Mouse (Mus musculus) liver, embryonic 16.5 days (tissue): ENCODE measurements at regions not wholly inside any gene's neighbourhood (a gene's known extent, or its start where the extent isn't known, plus 50 kb on each side); places are given as distances from the start of the nearest gene placed in this dataset.

Experiments used
- ATAC-seq: fragments of 200-750 bp; cut with Nextera tagmentation; 2 replicates; pipeline ENCODE4 v1.8.0; 2017; ENCODE audit warnings: low read depth, mild to moderate bottlenecking, moderate number of reproducible peaks, moderate library complexity
- H3K27ac ChIP-seq: fragments of 300-500 bp; sonication (generic); 2 replicates; pipeline ENCODE4 v1.5.1; 2014; ENCODE audit warnings: mild to moderate bottlenecking, low read length
- H3K27me3 ChIP-seq: fragments of 300-500 bp; sonication (generic); 2 replicates; pipeline ENCODE4 v1.6.1; 2014; ENCODE audit warnings: low read depth, low read length, mixed read lengths; ENCODE audit not compliant: control insufficient read depth, insufficient read depth
- H3K36me3 ChIP-seq: fragments of 300-500 bp; sonication (generic); 2 replicates; pipeline ENCODE4 v1.6.1; 2014; ENCODE audit warnings: mild to moderate bottlenecking; ENCODE audit not compliant: control insufficient read depth, insufficient read depth
- H3K4me1 ChIP-seq: fragments of 300-500 bp; sonication (generic); 2 replicates; pipeline ENCODE4 v1.6.1; 2014; ENCODE audit warnings: low read depth, low read length, mixed read lengths; ENCODE audit not compliant: control insufficient read depth
- H3K4me2 ChIP-seq: fragments of 300-500 bp; sonication (generic); 2 replicates; pipeline ENCODE4 v1.6.1; 2014; ENCODE audit warnings: low read depth, low read length, mixed read lengths
- H3K4me3 ChIP-seq: fragments of 300-500 bp; sonication (generic); 2 replicates; pipeline ENCODE4 v1.5.1; 2014; ENCODE audit warnings: low read depth, mild to moderate bottlenecking, low read length
- H3K9ac ChIP-seq: fragments of 300-500 bp; sonication (generic); 2 replicates; pipeline ENCODE4 v1.6.1; 2014; ENCODE audit warnings: low read depth, low read length
- H3K9me3 ChIP-seq: fragments of 300-500 bp; sonication (generic); replicated peaks from 2 replicates; pipeline ENCODE4 v1.6.1; 2016; ENCODE audit warnings: low read length; ENCODE audit not compliant: control insufficient read depth
- WGBS: fragments of 180-500 bp; shearing (Covaris S2); extraction: QIAGEN DNeasy Blood & Tissue Kit; methylation state at CpG from one replicate; pipeline ENCODE4 v1.1.7; 2014; ENCODE audit not compliant: insufficient replicate concordance; 5-methylcytosine and 5-hydroxymethylcytosine counted together

DNA sequence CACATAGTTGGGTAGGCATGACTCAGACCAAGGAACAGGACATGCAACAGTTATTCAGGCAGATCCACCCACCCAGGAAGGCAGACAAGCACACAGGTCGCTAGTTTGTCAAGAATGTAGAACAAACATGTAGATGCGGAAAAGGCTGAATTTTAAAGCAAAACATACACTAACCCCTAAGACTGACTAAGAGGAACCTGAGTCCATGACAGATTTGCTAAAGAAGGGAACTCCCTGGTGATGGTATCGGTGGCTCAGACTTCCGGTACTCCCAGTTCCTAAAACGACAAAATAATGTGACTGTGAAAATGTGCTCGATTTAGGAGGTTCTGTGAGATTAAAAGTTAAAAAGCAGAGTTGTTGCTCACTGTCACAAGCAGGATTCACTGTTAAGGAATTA is 340.0 kb upstream of the Cited2 start:
- Histone ChIP-seq H3K9ac (no peak overlapping the region), H3K27ac (no peak overlapping the region), H3K36me3 (no peaks in the 10 kb centered on the region), H3K27me3 (no peaks in the 10 kb centered on the region), H3K4me3 (no peak overlapping the region), H3K9me3 (no peaks in the 10 kb centered on the region), H3K4me1 (no peaks in the 10 kb centered on the region), H3K4me2 (no peak overlapping the region)
- WGBS = 56% methylated on average over 6 of the region's 6 CpGs
- no peak for ATAC-seq

DNA sequence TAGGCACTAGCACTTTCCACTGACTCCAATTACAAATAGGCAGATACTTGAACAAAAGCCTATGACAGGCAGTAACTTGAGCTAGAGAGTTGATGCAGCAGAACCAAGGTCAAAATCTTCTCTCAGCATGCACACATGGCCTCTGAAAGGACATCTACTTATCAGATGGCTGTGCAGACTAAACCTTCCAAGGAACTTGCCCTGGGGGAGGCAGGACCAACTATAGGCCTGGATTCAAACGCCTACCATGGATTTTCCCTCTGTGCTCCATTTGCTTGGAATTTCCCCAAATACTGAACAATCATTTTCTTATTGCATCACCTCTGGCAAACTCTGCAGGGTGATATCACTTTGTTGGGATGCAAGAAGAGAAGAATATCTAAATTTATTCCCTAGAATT is 337.8 kb upstream of the Cited2 start:
- Histone ChIP-seq H3K4me3 (no peak overlapping the region), H3K9ac (no peak overlapping the region), H3K36me3 (no peaks in the 10 kb centered on the region), H3K4me1 (no peaks in the 10 kb centered on the region), H3K27me3 (no peaks in the 10 kb centered on the region), H3K27ac (no peak overlapping the region), H3K9me3 (no peaks in the 10 kb centered on the region), H3K4me2 (no peak overlapping the region)
- WGBS = 50% methylated on average over 1 of the region's 1 CpGs
- ATAC-seq = no peak

DNA sequence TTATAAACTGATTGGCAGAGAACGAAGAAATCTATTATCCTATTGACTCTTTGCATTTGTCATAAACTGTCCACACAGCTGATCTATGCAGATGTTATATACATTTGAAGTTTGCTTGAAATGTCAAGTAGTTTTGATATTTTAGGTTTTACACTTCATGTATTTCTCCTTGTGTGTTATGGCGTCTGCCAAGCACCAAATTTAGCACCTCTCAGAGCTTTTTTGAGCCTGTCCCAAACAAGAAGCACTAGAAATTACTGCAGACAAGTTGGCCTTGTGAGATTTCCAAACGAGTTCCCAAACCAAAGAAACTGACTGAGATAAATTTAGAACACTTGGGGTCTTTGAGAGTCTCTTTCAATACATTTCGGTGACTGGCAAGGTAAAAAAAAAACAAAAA is 335.7 kb upstream of the Cited2 start:
- no peaks in the 10 kb centered on the region for H3K36me3 ChIP-seq
- 58% methylated on average over 4 of the region's 4 CpGs for WGBS
- no peak overlapping the region for H3K4me2 ChIP-seq
- H3K9me3 ChIP-seq = no peaks in the 10 kb centered on the region
- H3K27ac ChIP-seq = no peak overlapping the region
- H3K27me3 ChIP-seq = no peaks in the 10 kb centered on the region
- no peak overlapping the region for H3K4me3 ChIP-seq
- no peak overlapping the region for H3K9ac ChIP-seq
- H3K4me1 ChIP-seq = no peaks in the 10 kb centered on the region
- ATAC-seq = no peak

DNA sequence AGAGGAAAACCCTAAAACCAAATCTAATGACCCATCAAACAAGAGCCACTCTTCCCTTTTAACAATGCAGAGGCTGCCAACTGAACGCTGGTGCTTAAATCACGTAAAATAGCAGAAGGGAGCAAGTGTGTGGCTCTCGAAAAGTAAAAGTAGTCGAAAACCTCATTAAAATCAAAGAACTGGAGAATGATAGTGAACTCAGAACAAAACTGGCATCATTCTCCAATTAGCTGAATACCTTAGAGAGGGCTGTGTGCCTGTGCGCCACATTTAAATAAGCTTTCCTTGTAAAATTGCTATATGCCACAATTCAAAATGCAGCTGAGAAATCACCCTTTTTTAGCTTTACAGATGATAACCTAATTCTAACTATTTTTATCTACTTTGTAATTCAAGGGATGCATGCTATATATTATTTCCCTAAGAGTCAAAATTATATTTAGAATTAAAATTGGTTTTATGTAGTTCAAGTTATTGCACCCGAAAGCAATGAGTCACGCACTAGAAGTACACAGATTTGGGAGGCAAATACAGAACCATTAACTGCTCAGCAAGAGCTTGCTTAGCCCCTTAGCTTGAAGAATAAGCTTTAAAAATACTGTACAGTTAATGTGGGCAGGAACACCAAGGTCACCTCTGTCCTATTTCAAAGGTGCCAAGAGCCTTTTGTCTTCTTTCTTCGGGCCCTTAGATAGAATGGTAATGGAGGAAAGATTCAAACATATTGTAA is 327.4 kb upstream of the Cited2 start:
- Histone ChIP-seq H3K4me1 (no peaks in the 10 kb centered on the region), H3K4me3 (no peak overlapping the region), H3K36me3 (no peaks in the 10 kb centered on the region), H3K27me3 (no peaks in the 10 kb centered on the region), H3K9ac (no peak overlapping the region), H3K9me3 (no peaks in the 10 kb centered on the region), H3K4me2 (no peak overlapping the region), H3K27ac (no peak overlapping the region)
- 70% methylated on average over 8 of the region's 8 CpGs for WGBS
- ATAC-seq = no peak

DNA sequence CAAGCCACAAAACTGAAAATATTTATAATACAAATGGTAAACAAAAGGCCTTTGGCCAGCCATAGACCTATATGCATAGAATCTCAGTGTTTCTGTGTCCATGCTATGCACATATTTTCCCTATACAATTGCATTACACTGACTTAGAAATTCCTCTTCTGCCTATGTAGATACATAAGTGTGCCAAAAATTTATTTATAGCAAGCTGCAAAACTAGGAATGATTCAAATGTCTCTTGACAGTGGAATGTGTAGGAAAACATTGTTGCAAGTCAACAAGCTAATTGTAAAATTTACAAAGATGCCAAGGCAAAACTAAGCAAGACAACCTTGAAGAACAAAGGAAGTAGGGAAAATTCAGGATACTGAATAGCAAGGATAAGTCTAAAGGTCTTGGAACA is 319.1 kb upstream of the Cited2 start:
- ATAC-seq = no peak
- no peak overlapping the region for H3K27ac ChIP-seq

DNA sequence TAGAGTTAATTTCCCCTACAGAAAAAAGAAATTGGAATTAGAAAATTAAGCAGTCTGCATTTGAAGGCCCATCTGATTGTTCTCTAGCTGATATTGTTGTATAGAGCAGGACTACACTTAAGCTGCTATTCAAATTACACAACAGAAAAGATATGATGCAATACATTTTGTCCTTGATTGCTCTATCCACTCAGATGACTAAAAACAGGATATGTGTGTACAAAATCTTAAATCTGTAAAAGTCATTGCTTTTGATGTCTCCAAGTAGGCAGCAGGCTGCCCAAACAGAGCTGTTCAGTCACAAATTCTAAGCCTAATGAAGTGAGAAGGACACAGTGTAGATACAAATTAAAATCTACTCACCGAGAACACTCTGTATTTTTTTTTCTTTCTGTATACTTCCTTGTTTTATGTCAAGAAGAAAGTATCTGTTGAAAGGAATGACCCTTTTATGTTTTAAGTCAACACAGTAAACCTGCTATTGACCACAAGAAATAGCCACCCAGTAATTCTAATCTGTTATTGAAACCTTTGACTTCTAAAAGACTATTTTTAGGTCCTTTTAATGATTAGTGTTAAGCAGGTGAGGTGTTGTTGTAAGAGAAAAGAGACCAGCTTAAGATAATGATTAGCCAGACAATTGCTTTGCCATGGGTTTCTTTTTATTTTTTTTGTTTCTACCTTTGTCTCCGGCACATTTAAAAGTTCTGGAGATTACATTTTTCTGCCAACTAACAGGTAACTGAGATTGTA is 315.0 kb upstream of the Cited2 start:
- no peaks in the 10 kb centered on the region for H3K9me3 ChIP-seq
- H3K4me3 ChIP-seq = no peak overlapping the region
- H3K27me3 ChIP-seq = no peaks in the 10 kb centered on the region
- H3K4me1 ChIP-seq = no peaks in the 10 kb centered on the region
- H3K36me3 ChIP-seq = no peaks in the 10 kb centered on the region
- H3K27ac ChIP-seq = no peak overlapping the region
- H3K9ac ChIP-seq = no peak overlapping the region
- no peak overlapping the region for H3K4me2 ChIP-seq
- WGBS = 56% methylated on average over 2 of the region's 2 CpGs
- no peak for ATAC-seq

More for the DNA sequence above, 319.1 kb upstream of the Cited2 start:
- H3K4me2 ChIP-seq = no peak overlapping the region
- no peaks in the 10 kb centered on the region for H3K36me3 ChIP-seq
- H3K9me3 ChIP-seq = no peaks in the 10 kb centered on the region
- H3K27me3 ChIP-seq = no peaks in the 10 kb centered on the region
- H3K4me1 ChIP-seq = no peaks in the 10 kb centered on the region
- no peak overlapping the region for H3K9ac ChIP-seq
- H3K4me3 ChIP-seq = no peak overlapping the region

DNA sequence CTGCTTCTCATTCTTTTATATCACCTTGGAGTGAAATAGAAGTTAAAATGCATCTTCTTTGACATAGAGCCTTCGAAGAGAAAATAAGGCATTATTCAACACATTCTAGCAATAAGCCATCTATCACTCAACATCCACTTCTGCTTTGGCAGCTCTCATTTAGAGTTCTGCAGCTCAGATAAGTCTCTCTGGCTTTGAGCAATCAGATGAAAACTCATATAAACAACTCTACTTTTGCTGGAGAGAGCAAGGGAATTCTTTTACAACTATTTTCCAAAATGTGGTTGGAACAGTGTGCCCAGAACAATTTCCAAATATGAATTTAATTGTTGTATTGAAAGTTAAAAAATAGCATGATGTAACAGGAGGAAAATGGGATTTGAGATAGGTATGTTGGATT is 314.2 kb upstream of the Cited2 start:
- Histone ChIP-seq H3K4me2 (no peak overlapping the region), H3K4me1 (no peaks in the 10 kb centered on the region), H3K27me3 (no peaks in the 10 kb centered on the region), H3K4me3 (no peak overlapping the region), H3K36me3 (no peaks in the 10 kb centered on the region), H3K27ac (no peak overlapping the region), H3K9me3 (no peaks in the 10 kb centered on the region), H3K9ac (no peak overlapping the region)
- WGBS = 56% methylated on average over 1 of the region's 1 CpGs
- no peak for ATAC-seq

DNA sequence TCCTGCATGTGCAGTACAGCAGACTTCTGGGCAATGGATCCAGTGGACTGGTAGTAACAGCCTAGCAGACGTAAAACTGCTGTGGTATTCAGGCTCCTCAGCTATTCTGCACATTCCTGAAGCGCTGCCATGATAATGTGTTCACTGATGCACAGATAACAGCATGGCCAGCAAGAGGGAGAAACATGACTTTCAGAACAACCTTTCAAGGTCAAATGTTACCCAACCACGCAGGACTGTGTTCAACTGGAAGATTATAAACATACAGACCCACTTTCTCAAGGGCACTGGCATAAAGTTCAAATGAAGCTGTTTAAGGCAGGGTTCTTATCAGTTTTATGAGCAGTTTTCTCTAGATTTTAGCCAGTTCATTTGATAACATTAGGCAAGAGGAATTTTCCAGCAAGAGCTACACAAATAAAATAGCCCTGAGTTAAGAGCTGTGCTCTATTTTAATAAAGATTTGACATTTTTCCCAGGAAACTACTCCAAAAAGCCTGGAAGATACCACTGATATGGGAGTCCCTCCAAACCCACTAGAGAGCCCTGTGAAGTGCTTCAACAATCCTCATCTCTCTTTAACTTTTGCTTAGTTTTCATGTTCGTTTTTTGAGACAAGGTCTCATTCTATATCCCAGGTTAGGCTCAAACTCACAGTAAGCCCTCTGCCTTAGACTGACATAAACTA is 311.6 kb upstream of the Cited2 start:
- H3K9ac ChIP-seq = no peak overlapping the region
- WGBS = 49% methylated on average over 4 of the region's 4 CpGs
- no peaks in the 10 kb centered on the region for H3K9me3 ChIP-seq
- no peak overlapping the region for H3K4me3 ChIP-seq
- H3K27ac ChIP-seq = no peak overlapping the region
- H3K4me2 ChIP-seq = no peak overlapping the region
- no peaks in the 10 kb centered on the region for H3K36me3 ChIP-seq
- no peaks in the 10 kb centered on the region for H3K4me1 ChIP-seq
- no peak for ATAC-seq
- no peaks in the 10 kb centered on the region for H3K27me3 ChIP-seq

DNA sequence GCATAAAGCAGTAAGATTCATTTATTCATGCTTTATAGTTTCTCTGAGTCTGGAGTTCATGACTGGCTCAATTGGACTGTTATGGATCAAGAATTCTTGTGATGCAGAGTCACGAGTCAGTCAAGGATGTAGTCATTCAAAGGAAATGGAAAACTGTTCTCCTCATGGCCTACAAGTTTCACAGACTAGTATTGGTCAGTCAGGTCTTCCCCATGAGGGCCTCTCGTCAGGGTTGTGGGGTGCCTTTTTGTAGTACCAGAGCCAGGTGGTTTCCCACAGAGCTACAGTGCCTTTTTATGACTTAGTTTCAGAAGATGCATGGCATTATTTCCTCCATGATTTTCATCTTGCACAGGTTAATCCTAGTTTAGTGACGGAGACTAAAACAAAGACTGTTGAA is 307.9 kb upstream of the Cited2 start:
- no peak overlapping the region for H3K4me2 ChIP-seq
- no peak for ATAC-seq
- no peak overlapping the region for H3K9ac ChIP-seq
- H3K9me3 ChIP-seq = no peaks in the 10 kb centered on the region
- 49% methylated on average over 3 of the region's 3 CpGs for WGBS
- H3K4me1 ChIP-seq = no peaks in the 10 kb centered on the region
- no peaks in the 10 kb centered on the region for H3K36me3 ChIP-seq
- no peak overlapping the region for H3K27ac ChIP-seq
- H3K27me3 ChIP-seq = no peaks in the 10 kb centered on the region
- no peak overlapping the region for H3K4me3 ChIP-seq
